Mouse (Mus musculus) sigmoid colon, adult 10 weeks (tissue): ENCODE results near the gene Fam196b. TPM values are rescaled to one million over a fixed set of nuclear protein-coding genes. Genes with fewer than 3 reads are reported as not detected.

Source experiments
- polyA plus RNA-seq: library from polyadenylated mRNA; stranded (reverse); fragments of 350-450 nt; fragmentation: Illumina TruSeq; extraction: RNeasy Lipid Tissue Mini Kit (QIAGEN cat#74804); gene quantifications from one replicate; pipeline ENCODE4 v1.2.3, GENCODE M21; 2014; ENCODE audit warnings: low read depth, low replicate concordance

Gene Fam196b
- 0.09 TPM for polyA plus RNA-seq

DNA sequence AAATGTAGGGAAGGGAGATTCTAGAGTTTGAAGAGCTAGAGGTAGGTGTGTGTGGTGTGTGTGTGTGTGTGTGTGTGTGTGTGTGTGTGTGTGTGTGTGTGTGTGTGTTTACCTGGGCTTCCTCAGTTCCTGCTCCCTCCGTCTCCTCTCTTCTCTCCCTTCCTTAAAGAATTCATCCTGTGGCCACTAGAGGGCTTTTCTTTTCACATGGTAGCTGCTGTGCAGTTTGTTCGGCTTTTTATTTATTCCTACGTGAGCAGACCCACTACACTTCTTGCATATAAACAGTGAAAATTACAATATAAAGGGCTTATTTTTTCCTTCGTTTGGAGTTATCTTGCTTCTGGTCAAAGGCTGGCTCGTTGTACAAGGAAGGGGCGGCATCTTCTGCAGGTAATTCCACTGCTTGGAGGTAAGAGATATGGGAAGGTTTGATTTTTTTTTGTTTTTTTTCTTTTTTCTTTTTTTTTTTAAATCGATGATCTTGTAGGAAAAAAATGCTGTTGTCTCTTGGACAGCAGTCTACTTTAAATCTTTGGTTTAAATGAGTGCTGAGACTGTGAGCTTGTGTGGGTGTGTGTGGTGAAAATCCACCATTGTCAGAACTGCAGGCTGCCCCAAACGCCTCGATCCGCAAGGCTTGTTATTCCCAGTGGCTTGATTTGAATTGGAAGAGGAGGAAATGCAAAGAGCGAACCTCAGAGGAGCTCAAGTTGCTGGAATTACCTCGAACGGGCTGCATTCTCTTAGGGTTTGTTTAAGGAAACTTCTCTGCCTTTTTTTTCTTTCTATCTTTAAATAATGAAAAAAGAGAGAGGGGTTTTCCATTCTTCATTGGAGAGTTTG lies at the start of gene Fam196b:
Gene Fam196b, plus strand, starts transcription at position 289 of the 846 bp plus-strand sequence.

Other genes starting within 250 kb of the Fam196b start
- not detected for gene 4930469K13Rik, start 216.3 kb upstream of the Fam196b start, polyA plus RNA-seq
- not detected for gene Foxi1, start 106.7 kb upstream of the Fam196b start, polyA plus RNA-seq